Mouse (Mus musculus): ENCODE data around the gene Plxnb3. TPM values are rescaled to one million over a fixed set of nuclear protein-coding genes. Genes with fewer than 3 reads are reported as not detected.
"Not testable (repeated sequence)": the region's sequence is repeated elsewhere in the genome, so short reads cannot be mapped to it uniquely, and the experiment has no call there.

Plxnb3 gene
- polyA plus RNA-seq (2012; ENCODE audit: insufficient read depth, insufficient read length, missing spikeins), result 0.33 and 0.55 TPM in 2 replicates

DNA sequence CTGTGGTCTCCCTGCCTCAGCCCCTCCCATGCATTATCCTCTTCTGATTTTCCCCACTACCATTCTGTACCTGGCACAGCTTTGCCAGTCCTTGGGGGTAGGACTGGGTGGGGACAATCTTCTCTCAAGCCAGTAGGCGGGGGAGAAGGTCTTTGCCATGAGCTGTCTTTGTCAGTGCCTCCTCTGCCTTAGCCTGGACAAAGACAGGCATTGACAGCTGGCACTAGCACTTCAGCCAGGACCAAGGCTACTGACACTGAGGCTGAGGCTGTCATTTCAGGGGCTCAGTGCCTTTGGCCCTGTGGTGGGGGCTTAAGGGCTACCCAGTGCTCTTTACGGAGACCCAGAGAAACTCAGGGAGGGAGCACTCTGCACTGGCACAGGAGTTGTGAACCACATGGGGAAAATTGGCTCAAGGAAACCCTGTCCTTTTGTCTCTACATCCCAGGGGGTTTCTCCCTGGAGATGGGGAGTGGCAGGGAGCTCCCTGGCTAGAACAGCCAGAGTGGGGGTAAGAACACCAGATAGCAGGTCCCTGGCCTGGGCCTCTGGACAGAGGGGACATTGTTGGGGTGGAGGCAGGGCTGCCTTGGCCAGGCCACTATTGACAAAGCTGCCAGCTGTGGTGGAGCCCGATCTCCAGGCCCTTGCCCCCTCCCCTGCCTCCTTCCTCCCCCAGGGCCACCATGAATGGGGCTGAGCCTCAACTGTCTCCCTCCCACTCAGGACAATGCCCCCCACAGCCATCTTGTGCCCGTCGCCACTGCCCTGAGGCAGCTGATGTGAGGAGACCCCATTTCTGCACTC is at the start of gene Plxnb3:
Gene Plxnb3, plus strand, starts transcription at position 757 of the 807 bp plus-strand sequence.
- no peaks in the 10 kb centered on the region for H3K4me1 ChIP-seq (ENCODE audit: control insufficient read depth, insufficient read depth, insufficient read length, low read length)
- H3K27ac ChIP-seq (replicated peaks; ENCODE audit: low read depth, low read length), result no peak within 1 kb of the TSS
- no peak within 1 kb of the TSS for H3K4me3 ChIP-seq (ENCODE audit: insufficient read depth, low read depth, low read length)

DNA sequence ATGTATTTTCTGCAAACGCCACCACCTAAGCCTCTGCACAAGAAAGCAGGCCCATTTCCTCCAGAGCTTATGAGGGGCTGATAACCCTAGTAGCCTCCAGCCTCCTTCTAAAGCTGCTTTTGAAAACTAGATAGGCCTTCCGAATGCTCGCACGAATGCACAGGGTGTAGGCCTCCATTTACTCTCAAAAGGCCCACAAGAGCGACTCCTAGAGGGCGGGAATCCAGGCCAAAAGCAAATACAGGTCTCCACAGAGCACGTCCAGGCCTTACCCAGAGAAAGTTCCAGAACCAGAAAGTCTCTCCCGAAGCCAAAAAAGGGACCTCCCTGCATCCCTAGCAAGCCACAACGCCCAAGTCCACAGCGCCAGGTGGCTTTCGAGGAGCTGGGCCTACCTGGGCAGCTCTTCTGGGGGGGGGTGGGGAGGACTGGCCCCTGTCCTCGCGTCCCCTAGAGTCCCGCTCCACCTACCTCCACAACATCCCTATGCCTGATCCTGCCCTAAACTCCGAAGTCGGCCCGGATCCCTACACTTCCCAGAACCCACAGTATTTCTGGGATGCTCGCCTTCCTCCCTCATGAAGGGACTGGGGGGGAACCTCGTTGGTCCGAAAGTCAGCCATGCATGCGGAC is 41.3 kb upstream of the Plxnb3 start:
- peak overlapping the region; percentile 89 for H3K27ac ChIP-seq (replicated peaks; ENCODE audit: low read depth, low read length)
- H3K4me3 ChIP-seq (ENCODE audit: insufficient read depth, low read depth, low read length), result peak overlapping the region; percentile 89
- H3K4me1 ChIP-seq (ENCODE audit: control insufficient read depth, insufficient read depth, insufficient read length, low read length), result peaks cover 8% of the 10 kb centered on the region

DNA sequence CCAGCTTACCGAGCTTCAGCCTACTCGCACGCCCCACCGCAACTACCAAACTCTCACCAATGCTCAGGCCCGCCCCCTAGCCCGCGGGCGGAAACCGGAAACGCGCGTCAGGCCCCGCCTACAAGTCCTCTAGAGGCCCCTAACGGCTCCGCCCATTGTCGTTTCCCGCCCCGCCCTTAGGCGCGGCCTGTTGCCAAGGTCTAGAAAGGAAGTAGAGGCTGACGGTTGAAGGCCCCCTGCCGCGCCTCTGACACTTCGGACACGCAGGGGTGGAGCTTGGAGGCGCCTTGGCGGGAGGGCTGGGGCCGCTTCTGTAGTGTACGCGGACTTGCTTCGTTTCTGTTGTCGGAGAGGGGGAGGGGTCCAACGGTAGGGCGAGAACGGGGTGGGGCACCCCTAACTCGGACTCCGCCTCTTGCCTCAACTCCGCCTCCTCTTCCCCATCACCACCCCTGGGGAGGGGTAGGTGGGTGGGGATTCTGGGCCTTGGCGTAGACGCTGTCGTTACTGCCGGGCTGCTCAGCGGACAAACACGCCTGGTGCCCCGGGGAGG is 40.7 kb upstream of the Plxnb3 start, which contains the start of the genes Bcap31 and Abcd1:
Gene Bcap31, minus strand, starts transcription at position 67 of the 553 bp plus-strand sequence.
Gene Abcd1, plus strand, starts transcription at position 489 of the 553 bp plus-strand sequence.
- peak within 1 kb of the TSS; percentile 89 for H3K4me3 ChIP-seq (ENCODE audit: insufficient read depth, low read depth, low read length)
- H3K27ac ChIP-seq (replicated peaks; ENCODE audit: low read depth, low read length), result peak within 1 kb of the TSS; percentile 95
- H3K4me1 ChIP-seq (ENCODE audit: control insufficient read depth, insufficient read depth, insufficient read length, low read length), result peaks cover 8% of the 10 kb centered on the region

DNA sequence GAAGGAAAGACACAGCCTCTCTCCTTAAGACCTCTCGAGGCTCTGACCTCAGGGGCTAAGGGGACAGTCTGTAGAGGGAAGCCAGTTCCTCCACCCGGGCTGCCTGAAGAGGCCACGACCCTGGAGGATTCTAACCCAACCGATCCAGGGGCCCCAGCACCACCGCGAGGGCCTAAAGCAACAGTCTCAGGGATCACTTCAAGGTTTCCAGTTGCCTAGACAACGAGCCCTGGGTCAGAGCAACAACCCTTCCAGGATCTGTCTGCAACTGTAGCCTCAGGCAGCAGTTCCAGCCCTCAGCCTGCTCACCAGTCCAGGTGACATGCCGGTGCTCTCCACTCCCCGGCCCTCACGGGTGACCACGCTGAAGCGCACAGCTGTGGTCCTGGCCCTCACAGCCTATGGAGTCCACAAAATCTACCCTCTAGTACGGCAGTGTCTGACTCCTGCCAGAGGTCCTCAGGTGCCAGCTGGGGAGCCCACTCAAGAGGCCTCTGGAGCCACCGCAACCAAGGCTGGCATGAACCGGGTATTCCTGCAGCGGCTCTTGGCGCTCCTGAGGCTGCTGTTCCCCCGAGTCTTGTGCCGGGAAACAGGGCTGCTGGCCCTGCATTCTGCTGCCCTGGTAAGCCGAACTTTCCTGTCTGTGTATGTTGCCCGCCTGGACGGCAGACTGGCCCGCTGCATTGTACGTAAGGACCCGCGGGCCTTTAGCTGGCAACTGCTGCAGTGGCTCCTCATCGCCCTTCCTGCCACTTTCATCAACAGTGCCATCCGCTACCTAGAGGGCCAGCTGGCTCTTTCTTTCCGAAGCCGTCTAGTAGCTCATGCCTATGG is 40.0 kb upstream of the Plxnb3 start:
- Histone ChIP-seq H3K27ac (replicated peaks; ENCODE audit: low read depth, low read length) (peak overlapping the region; percentile 73), H3K4me1 (ENCODE audit: control insufficient read depth, insufficient read depth, insufficient read length, low read length) (peaks cover 8% of the 10 kb centered on the region), H3K4me3 (ENCODE audit: insufficient read depth, low read depth, low read length) (peak overlapping the region; percentile 60)

DNA sequence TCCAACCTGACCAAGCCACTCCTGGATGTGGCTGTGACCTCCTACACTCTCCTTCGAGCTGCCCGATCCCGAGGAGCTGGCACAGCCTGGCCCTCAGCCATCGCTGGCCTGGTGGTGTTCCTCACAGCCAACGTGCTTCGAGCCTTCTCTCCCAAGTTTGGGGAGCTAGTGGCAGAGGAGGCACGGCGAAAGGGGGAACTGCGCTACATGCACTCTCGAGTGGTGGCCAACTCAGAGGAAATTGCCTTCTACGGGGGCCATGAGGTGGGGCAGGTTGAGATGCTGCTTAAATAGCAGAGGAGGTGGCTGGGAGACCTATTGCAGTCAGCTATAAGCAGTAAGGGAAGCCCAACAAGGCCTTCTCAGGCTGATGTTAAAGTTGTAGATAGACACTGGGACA is 39.2 kb upstream of the Plxnb3 start:
- H3K4me3 ChIP-seq (ENCODE audit: insufficient read depth, low read depth, low read length), result peak overlapping the region; percentile 60
- peaks cover 8% of the 10 kb centered on the region for H3K4me1 ChIP-seq (ENCODE audit: control insufficient read depth, insufficient read depth, insufficient read length, low read length)
- H3K27ac ChIP-seq (replicated peaks; ENCODE audit: low read depth, low read length), result peak overlapping the region; percentile 73

DNA sequence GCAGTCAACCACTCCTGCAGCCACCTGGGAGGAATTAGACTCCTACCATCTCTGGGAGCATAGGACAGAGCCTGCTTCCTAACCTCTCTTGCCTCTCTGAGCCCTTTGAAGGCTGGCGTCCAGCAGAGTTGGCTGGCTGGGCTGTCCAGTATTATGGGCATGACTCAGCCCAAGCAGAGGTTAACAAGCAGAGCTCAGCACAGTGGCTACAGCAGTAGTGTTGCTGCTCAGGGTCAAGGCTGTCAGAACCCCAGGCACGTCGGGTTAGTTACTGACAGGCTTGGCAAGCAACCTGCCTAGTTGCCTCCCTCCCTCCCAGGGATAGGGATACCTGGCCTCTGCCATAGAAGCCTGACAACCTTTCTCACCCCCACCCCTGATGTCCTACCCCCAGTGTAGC is 38.6 kb upstream of the Plxnb3 start:
- Histone ChIP-seq H3K27ac (replicated peaks; ENCODE audit: low read depth, low read length) (peak overlapping the region; percentile 73), H3K4me1 (ENCODE audit: control insufficient read depth, insufficient read depth, insufficient read length, low read length) (peaks cover 8% of the 10 kb centered on the region), H3K4me3 (ENCODE audit: insufficient read depth, low read depth, low read length) (peak overlapping the region; percentile 60)

DNA sequence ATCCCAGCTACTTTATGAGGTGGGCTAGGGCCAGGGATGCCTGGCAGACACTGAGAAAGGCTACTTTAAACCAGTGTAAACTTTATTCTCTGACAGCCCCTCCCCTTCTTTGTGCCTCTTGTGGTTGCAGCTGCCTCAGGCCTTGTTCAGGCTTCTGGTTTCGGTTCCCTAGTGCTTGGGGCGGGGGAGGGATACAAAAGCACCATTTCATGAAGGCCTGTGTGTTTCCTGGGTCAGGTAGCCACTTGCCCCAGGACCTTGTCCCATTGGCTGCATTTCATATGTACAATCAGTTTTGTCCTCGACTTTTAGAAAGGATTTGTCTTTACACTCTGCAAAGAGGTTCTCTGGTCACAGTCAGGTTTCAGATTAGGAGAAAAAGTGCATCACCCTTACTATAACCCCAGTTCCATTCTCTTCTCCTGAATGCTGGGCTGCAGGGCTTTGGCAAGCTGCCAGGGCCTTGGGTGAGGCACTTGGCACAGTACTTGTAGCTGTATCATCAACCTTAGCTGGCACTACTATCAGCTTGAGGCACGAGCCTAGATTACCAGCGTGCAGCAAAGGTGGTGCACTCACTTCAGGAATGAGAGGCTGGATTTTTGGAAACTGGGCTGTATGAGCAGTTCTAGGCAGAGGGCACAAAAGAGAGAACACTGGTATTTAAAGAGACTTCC is 38.1 kb upstream of the Plxnb3 start:
- Histone ChIP-seq H3K4me3 (ENCODE audit: insufficient read depth, low read depth, low read length) (peak overlapping the region; percentile 60), H3K27ac (replicated peaks; ENCODE audit: low read depth, low read length) (peak overlapping the region; percentile 73)

DNA sequence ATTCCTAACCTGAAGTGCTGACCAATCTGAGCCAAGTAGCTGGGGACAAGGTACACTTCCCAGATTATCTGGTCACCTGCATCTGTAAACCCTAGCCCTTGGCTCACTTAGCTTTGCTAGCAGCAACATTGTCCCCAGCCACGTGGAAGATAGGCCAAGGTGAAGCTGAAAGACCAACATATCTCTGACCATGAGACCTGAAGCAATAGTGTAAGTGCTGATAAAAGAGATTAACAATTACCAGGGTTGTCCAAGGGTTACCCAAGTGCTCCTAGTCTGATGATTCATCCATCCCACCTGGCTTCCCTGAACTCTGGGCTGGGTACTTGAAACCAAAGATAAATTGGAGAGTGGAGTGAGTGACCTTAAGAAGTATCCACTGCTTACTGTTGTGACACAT is 26.0 kb upstream of the Plxnb3 start:
- no peaks in the 10 kb centered on the region for H3K4me1 ChIP-seq (ENCODE audit: control insufficient read depth, insufficient read depth, insufficient read length, low read length)
- H3K27ac ChIP-seq (replicated peaks; ENCODE audit: low read depth, low read length), result no peak overlapping the region
- H3K4me3 ChIP-seq (ENCODE audit: insufficient read depth, low read depth, low read length), result no peak overlapping the region

More for the DNA sequence above, 38.1 kb upstream of the Plxnb3 start:
- H3K4me1 ChIP-seq (ENCODE audit: control insufficient read depth, insufficient read depth, insufficient read length, low read length), result peaks cover 8% of the 10 kb centered on the region

DNA sequence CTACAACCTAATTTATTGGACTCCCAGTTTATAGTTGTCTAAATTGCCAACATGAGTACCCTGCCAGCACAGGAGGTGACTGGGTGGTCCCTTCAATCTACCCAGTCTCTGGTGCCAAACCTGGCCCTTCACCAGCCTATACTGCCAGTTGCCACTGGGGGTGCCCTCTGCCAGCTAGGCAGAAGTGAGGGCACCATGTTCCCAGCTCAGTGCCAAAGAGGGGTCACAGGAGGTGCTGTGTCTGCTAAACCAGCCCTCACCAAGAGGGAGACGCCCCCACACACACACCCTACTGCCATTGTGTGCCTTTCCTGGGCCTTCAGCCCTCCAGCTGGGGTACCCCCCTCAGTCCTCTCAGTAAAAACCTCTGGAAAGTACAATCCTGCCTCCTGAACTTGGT is 18.7 kb upstream of the Plxnb3 start:
- no peak overlapping the region for H3K4me3 ChIP-seq (ENCODE audit: insufficient read depth, low read depth, low read length)
- H3K27ac ChIP-seq (replicated peaks; ENCODE audit: low read depth, low read length), result no peak overlapping the region
- no peaks in the 10 kb centered on the region for H3K4me1 ChIP-seq (ENCODE audit: control insufficient read depth, insufficient read depth, insufficient read length, low read length)

DNA sequence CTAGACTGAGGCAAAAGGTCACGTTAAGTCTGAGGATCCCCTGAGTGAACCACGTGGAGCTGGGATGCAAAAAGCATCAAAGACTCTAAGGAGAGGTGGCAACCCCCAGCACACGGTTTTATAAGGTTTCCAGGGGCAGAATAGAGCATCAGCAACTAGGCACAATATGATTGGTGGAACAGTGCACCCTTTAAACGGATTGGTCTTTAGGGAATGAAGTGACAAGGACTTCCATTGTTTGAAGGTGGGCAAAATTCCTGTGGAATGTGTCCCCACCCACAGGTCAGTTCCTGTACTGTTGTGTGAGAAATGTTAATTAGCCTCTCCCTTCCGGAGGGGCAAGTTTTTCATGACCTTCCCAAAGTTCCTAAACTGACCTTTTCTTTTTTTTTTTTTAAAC is 17.7 kb upstream of the Plxnb3 start:
- H3K4me3 ChIP-seq (ENCODE audit: insufficient read depth, low read depth, low read length), result no peak overlapping the region
- no peaks in the 10 kb centered on the region for H3K4me1 ChIP-seq (ENCODE audit: control insufficient read depth, insufficient read depth, insufficient read length, low read length)
- H3K27ac ChIP-seq (replicated peaks; ENCODE audit: low read depth, low read length), result no peak overlapping the region

DNA sequence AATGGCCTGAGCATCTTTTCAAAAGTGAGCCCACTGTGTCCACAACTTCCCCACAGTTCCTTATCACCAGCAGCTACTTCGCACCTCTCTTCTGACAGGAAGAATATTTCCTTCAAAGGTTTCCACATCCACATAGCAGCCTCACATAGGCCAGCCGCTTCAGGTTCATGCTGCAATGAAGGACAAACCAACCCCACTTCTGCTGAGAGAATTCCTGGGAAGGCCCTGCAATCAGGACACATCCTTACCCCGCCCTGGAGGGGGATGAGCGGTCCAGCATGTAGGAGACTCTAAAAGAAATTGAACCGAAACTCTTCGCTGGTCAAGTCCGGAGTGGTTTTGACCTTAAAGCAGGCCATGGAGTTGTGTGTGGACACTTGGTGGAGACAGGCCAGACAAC is 17.0 kb upstream of the Plxnb3 start:
- not testable (repeated sequence) for H3K4me1 ChIP-seq (ENCODE audit: control insufficient read depth, insufficient read depth, insufficient read length, low read length); H3K27ac ChIP-seq (replicated peaks; ENCODE audit: low read depth, low read length); H3K4me3 ChIP-seq (ENCODE audit: insufficient read depth, low read depth, low read length)

DNA sequence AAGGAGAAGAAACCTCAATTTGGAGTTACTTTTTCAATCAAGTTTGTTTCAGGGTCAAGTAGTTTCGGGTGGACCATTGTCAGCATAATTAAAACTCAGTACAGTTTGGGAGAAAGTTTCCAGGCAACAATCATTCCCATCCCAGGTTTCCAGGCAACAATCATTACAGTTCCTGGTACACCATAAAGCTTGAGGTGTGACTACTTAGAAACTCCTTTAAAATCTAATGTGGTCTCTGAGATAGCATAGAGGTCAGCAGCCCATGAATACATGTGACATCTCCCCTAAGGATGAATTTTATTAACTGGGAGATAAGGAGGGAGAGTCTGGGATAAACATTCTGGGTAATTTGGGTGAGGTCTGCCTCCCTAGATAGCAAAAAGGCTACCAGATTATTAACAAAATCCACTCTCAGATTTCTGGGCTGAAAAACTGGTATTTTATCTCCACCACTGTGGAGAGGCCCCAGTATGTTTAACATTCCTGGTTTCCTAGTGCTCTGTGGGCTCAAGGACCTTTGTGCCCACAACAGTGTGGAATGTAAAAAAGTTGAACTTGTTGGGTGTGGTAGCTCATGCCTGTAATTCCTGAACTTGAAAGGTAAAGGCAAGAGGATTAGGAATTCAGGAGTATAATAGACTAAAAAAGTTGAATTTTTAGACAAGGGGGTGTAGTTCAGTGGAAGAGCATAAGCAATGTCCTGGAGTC is 12.0 kb upstream of the Plxnb3 start:
- Histone ChIP-seq H3K4me1 (ENCODE audit: control insufficient read depth, insufficient read depth, insufficient read length, low read length) (no peaks in the 10 kb centered on the region), H3K27ac (replicated peaks; ENCODE audit: low read depth, low read length) (no peak overlapping the region), H3K4me3 (ENCODE audit: insufficient read depth, low read depth, low read length) (no peak overlapping the region)

DNA sequence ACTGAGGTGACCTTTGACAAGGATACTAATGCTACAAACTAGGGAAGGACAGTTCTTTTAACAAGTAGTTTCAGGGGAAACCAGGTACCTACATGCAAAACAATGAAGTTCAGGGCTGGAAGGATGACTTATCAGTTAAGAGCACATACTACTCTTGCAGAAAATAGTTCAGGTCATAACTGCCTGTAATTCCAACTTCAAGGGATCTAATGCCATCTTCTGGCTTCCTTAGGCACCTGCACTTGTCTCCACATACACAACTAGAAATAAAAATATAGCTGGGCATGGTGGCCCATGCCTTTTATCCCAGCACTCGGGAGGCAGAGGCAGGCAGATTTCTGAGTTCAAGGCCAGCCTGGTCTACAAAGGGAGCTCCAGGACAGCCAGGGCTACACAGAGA is 7.9 kb upstream of the Plxnb3 start:
- Histone ChIP-seq H3K4me1 (ENCODE audit: control insufficient read depth, insufficient read depth, insufficient read length, low read length) (no peaks in the 10 kb centered on the region), H3K4me3 (ENCODE audit: insufficient read depth, low read depth, low read length) (no peak overlapping the region), H3K27ac (replicated peaks; ENCODE audit: low read depth, low read length) (no peak overlapping the region)
